Mouse (Mus musculus) heart, embryonic 12.5 days (tissue): Measurements from ENCODE around the gene Trmt112. TPM values are rescaled to one million over a fixed set of nuclear protein-coding genes. Genes with fewer than 3 reads are reported as not detected.

Source experiments
- ATAC-seq: fragments of 200-750 bp; cut with Nextera tagmentation; 2 replicates; pipeline ENCODE4 v1.8.0; 2017; ENCODE audit warnings: moderate TSS enrichment, moderate library complexity; ENCODE audit not compliant: insufficient number of reproducible peaks, low FRiP score
- H3K27ac ChIP-seq: fragments of 300-500 bp; sonication (generic); 2 replicates; pipeline ENCODE4 v1.5.1; 2016; ENCODE audit warnings: mild to moderate bottlenecking, moderate library complexity; ENCODE audit not compliant: poor library complexity, severe bottlenecking
- H3K27me3 ChIP-seq: fragments of 300-500 bp; sonication (generic); replicated peaks from 2 replicates; pipeline ENCODE4 v1.6.1; 2016; ENCODE audit warnings: mild to moderate bottlenecking, moderate library complexity
- H3K36me3 ChIP-seq: fragments of 300-500 bp; sonication (generic); 2 replicates; pipeline ENCODE4 v1.6.1; 2016; ENCODE audit warnings: mild to moderate bottlenecking, moderate library complexity
- H3K4me1 ChIP-seq: fragments of 300-500 bp; sonication (generic); replicated peaks from 2 replicates; pipeline ENCODE4 v1.6.1; 2016; ENCODE audit warnings: mild to moderate bottlenecking
- H3K4me2 ChIP-seq: fragments of 300-500 bp; sonication (generic); 2 replicates; pipeline ENCODE4 v1.6.1; 2016; ENCODE audit warnings: mild to moderate bottlenecking, moderate library complexity
- H3K4me3 ChIP-seq: fragments of 300-500 bp; sonication (generic); 2 replicates; pipeline ENCODE4 v1.5.1; 2016; ENCODE audit warnings: mild to moderate bottlenecking
- H3K9ac ChIP-seq: fragments of 300-500 bp; sonication (generic); 2 replicates; pipeline ENCODE4 v1.6.1; 2016; ENCODE audit warnings: mild to moderate bottlenecking, moderate library complexity
- H3K9me3 ChIP-seq: fragments of 300-500 bp; sonication (generic); replicated peaks from 2 replicates; pipeline ENCODE4 v1.6.1; 2016; ENCODE audit warnings: mild to moderate bottlenecking, moderate library complexity
- WGBS: fragments of 180-500 bp; shearing (Covaris S2); methylation state at CpG from one replicate; pipeline ENCODE4 v1.1.7; 2016; 5-methylcytosine and 5-hydroxymethylcytosine counted together
- polyA plus RNA-seq: library from polyadenylated mRNA; unstranded; fragments of >200 nt; fragmentation: Nextera tagmentation; extraction: Ambion mirVana; gene quantifications from 2 replicates; pipeline ENCODE4 v1.2.1, GENCODE M21; 2016

The Trmt112 gene
- polyA plus RNA-seq, 1 experiment from 2014 or later, result 92.9 TPM

GRCm38 (mm10) chr19:6928080-6928479, 18.6 kb downstream of the Trmt112 start:
- Histone ChIP-seq H3K27me3 (peaks cover 84% of the 10 kb centered on the region), H3K27ac (no peak overlapping the region), H3K36me3 (no peaks in the 10 kb centered on the region), H3K4me1 (peaks cover 24% of the 10 kb centered on the region), H3K9me3 (peaks cover 4% of the 10 kb centered on the region; the same call in 1 of the 2 replicates), H3K4me2 (no peak overlapping the region), H3K4me3 (no peak overlapping the region), H3K9ac (no peak overlapping the region)
- 11% methylated on average over 9 of the region's 9 CpGs for WGBS
- no peak for ATAC-seq

DNA sequence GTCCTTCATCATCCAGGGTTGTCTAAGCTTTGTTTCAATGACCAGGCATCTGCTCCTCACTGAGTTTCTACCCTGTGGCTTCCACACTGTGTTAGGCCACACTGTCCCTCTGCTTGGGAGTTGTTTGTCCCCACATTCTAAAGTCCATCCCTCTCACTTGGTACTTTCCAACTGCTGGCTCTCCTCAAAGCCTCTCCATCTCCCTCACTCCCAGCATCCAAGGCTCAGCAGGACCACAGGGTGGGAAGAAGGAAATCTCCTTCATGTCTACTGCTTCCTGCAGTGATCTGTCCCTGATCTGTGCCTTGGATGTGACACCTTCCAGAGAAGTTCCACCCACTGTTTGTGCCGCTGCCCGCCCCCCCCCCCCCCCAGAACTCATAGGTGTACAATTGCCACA, 21.5 kb downstream of the Trmt112 start:
- H3K4me3 ChIP-seq, result no peak overlapping the region
- H3K4me1 ChIP-seq, result peaks cover 19% of the 10 kb centered on the region
- H3K36me3 ChIP-seq, result no peaks in the 10 kb centered on the region
- no peak overlapping the region for H3K9ac ChIP-seq
- ATAC-seq, result no peak
- 11% methylated on average over 2 of the region's 2 CpGs for WGBS
- H3K27ac ChIP-seq, result no peak overlapping the region
- peaks cover 94% of the 10 kb centered on the region for H3K27me3 ChIP-seq
- H3K4me2 ChIP-seq, result no peak overlapping the region
- peaks cover 3% of the 10 kb centered on the region; the same call in 1 of the 2 replicates for H3K9me3 ChIP-seq

- Histone ChIP-seq H3K9ac (no peak overlapping the region), H3K27ac (no peak overlapping the region), H3K4me2 (no peak overlapping the region), H3K9me3 (no peaks in the 10 kb centered on the region), H3K4me3 (no peak overlapping the region), H3K36me3 (no peaks in the 10 kb centered on the region), H3K27me3 (peaks cover 88% of the 10 kb centered on the region), H3K4me1 (peaks cover 17% of the 10 kb centered on the region)
- ATAC-seq, result no peak
- WGBS, result 58% methylated on average over 1 of the region's 1 CpGs
Measured at GRCm38 (mm10) chr19:6932018-6932417, 22.5 kb downstream of the Trmt112 start.

DNA sequence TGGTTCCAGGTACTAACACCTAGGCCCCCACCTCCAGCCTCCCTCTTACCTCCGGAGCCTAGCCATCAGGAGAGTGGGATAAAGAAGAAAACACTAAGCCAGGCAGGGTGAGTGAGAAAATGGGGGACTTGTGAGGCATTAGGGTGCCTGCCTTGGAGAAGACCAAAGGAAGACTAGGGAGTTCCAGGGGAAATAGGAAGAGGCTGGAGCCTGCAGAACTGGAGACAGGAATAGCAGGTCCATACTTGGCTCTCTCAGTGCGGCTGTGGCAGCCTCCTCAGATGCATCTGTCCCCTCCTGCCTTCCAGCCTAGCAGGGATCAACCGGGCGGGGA, 23.6 kb downstream of the Trmt112 start:
- H3K9ac ChIP-seq, result peak overlapping the region; percentile 53; the same call in 1 of the 2 replicates

GRCm38 (mm10) chr19:6933436-6934194, 24.1 kb downstream of the Trmt112 start:
- H3K27ac ChIP-seq, result no peak overlapping the region
- H3K27me3 ChIP-seq, result peaks cover 81% of the 10 kb centered on the region
- peak; percentile 58 for ATAC-seq
- peaks cover 14% of the 10 kb centered on the region for H3K4me1 ChIP-seq
- H3K4me2 ChIP-seq, result peak overlapping the region; percentile 83
- no peaks in the 10 kb centered on the region for H3K9me3 ChIP-seq
- H3K4me3 ChIP-seq, result peak overlapping the region; percentile 43
- WGBS, result 4% methylated on average over 58 of the region's 58 CpGs
- 0 out of 2 replicates have a peak, but pooled peaks cover 2% of the 10 kb centered on the region for H3K36me3 ChIP-seq
- peak overlapping the region; percentile 53 for H3K9ac ChIP-seq

More for the DNA sequence above, 23.6 kb downstream of the Trmt112 start:
- peaks cover 14% of the 10 kb centered on the region for H3K4me1 ChIP-seq
- WGBS, result 24% methylated on average over 4 of the region's 4 CpGs
- H3K4me3 ChIP-seq, result peak overlapping the region; percentile 43
- H3K27ac ChIP-seq, result no peak overlapping the region
- 0 out of 2 replicates have a peak, but pooled peaks cover 2% of the 10 kb centered on the region for H3K36me3 ChIP-seq
- no peaks in the 10 kb centered on the region for H3K9me3 ChIP-seq
- H3K27me3 ChIP-seq, result peaks cover 83% of the 10 kb centered on the region
- ATAC-seq, result no peak
- H3K4me2 ChIP-seq, result peak overlapping the region; percentile 83

DNA sequence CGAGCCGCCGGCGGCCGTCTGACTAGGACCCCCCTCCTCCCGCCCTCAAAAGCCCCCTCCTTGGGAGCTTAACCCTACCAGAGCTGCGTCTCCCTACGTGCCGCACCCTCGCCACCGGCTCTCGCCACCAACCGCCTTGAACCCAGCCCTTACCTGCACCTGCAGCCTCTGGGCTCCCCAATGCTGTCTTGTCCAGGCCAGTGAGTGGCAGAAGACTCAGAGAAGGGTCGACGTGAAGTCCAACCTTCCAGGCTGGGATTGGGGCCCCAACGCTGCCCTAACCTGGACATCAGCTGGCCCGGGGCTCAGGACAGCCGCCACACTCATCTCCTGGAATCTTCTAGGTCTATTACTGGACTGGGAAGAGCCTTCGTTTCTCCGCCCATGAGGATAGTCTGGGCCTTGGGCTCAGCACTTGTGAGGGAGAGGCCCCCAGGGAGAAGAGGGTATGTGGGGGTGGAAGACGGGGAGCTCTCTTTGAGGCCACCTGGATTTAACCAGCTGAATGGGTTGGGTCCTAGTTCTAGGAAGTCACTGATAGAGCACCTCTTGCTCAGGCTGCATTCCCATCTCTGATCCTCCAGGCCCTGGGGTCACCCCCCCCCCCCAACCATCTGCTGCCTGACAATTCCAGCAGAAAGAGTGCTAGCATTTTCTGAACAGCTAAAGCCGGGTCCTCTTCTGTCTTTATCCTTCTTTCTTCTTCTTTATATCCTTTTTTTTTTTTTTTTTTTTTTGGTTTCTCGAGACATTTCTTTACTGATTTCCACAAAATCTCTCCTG, 24.9 kb downstream of the Trmt112 start, which contains the start of gene Kcnk4:
Gene Kcnk4, minus strand, starts transcription at position 321 of the 783 bp plus-strand sequence.
- Histone ChIP-seq H3K36me3 (0 out of 2 replicates have a peak, but pooled peaks cover 2% of the 10 kb centered on the region), H3K4me1 (peaks cover 14% of the 10 kb centered on the region), H3K9ac (peak within 1 kb of the TSS; percentile 53), H3K4me3 (peak within 1 kb of the TSS; percentile 43), H3K27ac (no peak within 1 kb of the TSS), H3K27me3 (peaks cover 74% of the 10 kb centered on the region), H3K9me3 (no peaks in the 10 kb centered on the region), H3K4me2 (peak within 1 kb of the TSS; percentile 83)
- 12% methylated on average over 23 of the region's 23 CpGs for WGBS
- ATAC-seq, result no peak

GRCm38 (mm10) chr19:6936299-6936698, 26.8 kb downstream of the Trmt112 start:
- Histone ChIP-seq H3K4me2 (no peak overlapping the region), H3K4me3 (no peak overlapping the region), H3K9ac (no peak overlapping the region), H3K27me3 (peaks cover 59% of the 10 kb centered on the region), H3K9me3 (no peaks in the 10 kb centered on the region), H3K27ac (no peak overlapping the region), H3K4me1 (peaks cover 31% of the 10 kb centered on the region), H3K36me3 (0 out of 2 replicates have a peak, but pooled peaks cover 2% of the 10 kb centered on the region)
- ATAC-seq, result no peak
- WGBS, result 14% methylated on average over 3 of the region's 3 CpGs

- H3K4me2 ChIP-seq, result no peak overlapping the region
- H3K9ac ChIP-seq, result no peak overlapping the region
- H3K9me3 ChIP-seq, result no peaks in the 10 kb centered on the region
- ATAC-seq, result no peak
- H3K4me1 ChIP-seq, result peaks cover 33% of the 10 kb centered on the region
- no peak overlapping the region for H3K4me3 ChIP-seq
- H3K36me3 ChIP-seq, result 0 out of 2 replicates have a peak, but pooled peaks cover 2% of the 10 kb centered on the region
- 78% methylated on average over 16 of the region's 16 CpGs for WGBS
- H3K27ac ChIP-seq, result no peak overlapping the region
- peaks cover 44% of the 10 kb centered on the region for H3K27me3 ChIP-seq
Measured at GRCm38 (mm10) chr19:6937541-6938465, 28.3 kb downstream of the Trmt112 start.

DNA sequence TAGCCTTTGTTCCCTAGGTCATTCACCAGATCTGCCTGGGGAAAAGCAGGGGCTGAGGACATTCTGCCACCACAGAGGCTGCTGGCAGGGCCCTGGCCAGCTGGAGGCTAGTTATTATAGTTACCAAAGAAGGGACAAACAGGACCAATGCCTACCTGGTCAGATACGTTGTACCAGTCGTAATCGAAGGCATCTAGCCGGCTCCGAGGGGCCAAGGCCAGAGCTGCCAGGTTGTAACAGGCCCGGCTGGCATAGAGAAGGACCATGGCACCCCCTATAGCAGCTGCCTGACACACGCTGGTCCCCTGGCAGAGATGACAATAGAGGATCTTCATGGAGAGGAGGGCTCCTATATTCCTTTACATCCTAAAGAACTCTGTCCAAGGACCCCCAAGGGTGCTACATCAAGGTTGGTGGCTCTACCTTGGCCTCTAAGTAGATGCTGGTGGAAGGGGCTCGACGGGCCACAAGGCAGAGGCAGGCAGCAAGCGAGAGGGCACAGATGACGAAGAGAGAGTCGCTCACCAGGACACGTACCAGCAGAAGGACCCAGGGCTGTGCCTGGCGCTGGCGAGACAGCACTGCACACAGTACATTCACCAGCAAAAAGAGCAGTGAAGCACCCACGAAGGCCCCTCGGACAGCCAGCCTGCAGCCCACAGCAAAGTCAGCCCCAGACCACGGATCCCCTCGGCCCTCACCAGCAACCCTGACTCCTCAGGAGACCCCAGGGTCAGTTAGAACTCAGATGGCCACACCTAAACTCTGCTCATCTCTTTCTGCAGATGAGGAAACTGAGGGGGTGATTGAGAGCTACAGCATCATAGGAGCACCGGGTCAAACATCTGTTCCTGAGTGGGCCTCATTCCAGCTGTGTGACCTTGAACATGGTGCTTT, 29.9 kb downstream of the Trmt112 start:
- 90% methylated on average over 20 of the region's 20 CpGs for WGBS
- Histone ChIP-seq H3K9ac (peak overlapping the region; percentile 16; the same call in 1 of the 2 replicates), H3K27ac (no peak overlapping the region), H3K4me3 (no peak overlapping the region), H3K27me3 (peaks cover 28% of the 10 kb centered on the region), H3K36me3 (0 out of 2 replicates have a peak, but pooled peaks cover 2% of the 10 kb centered on the region), H3K4me2 (0 out of 2 replicates have a peak overlapping the region, but pooled peaks have one; percentile 98), H3K4me1 (peaks cover 25% of the 10 kb centered on the region), H3K9me3 (no peaks in the 10 kb centered on the region)
- no peak for ATAC-seq
